Mouse (Mus musculus): ENCODE results near the gene Dtx4.

DNA sequence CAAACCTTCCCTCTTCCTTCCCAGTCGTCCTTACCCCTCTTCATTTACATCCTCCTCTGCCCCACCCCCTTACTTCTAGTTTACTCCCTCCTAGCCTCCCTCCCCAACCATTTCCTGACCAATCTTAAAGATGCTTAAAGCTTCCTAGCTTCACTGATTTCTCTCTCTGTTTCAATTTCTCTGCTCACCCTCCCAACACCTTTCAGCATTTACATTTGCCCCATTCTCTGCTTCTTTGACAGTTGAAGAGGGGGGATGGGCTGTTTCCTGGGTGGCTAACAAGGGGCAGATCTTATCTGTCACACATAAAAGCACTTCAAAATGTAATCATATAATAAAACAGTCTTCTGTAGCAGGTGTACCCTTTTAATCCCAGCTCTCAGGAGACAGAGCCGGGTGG, 40.4 kb upstream of the Dtx4 start:
- no peak for TF ChIP-seq POLR2A (IDR thresholded peaks at IDR 0.05; ENCODE audit: insufficient read depth, low read length)
- TF ChIP-seq CTCF (IDR thresholded peaks at IDR 0.05; ENCODE audit: low read depth, low read length), result no peak
